Mouse (Mus musculus) E14TG2a.4 (cell line): Measurements from ENCODE around the gene Vps13d.

Source experiments
- CTCF ChIP-seq: conservative IDR thresholded peaks from 2 replicates; pipeline ENCODE4 v1.5.1; 2014; ENCODE audit warnings: low read length
- NANOG ChIP-seq: IDR thresholded peaks from 2 replicates; pipeline ENCODE4 v1.6.1; 2014; ENCODE audit warnings: borderline replicate concordance, low read length, mixed read lengths

DNA sequence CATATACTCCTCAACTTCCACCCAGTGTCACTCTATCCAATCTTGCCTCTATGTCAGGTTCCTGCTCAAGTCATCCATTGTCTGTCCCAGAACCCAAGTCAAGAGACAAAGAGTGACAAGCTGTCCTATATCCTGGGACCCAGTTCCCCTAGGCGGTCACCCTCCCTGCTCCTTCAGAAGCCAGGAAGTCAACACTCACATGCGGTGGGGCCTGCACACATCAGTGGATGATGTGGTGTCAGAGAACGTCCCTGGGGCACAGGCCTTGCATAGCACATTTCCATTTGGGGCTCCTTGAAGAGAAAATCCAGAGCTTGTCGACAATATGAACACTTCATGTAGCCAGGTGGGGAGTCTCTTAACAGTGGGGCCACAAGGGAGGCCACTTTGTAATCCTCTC lies 29.8 kb upstream of the Vps13d start:
- TF ChIP-seq CTCF (no peak), NANOG (no peak)
